Mouse (Mus musculus) E14TG2a.4 (cell line): ENCODE measurements around the gene Ppp6r2.

Experiments used
- H3K27me3 ChIP-seq: 2 replicates; pipeline ENCODE4 v1.6.1; 2014; ENCODE audit warnings: low read length, control low read depth; ENCODE audit not compliant: insufficient read depth
- H3K36me3 ChIP-seq: 2 replicates; pipeline ENCODE4 v1.6.1; 2014; ENCODE audit warnings: low read length, control low read depth; ENCODE audit not compliant: insufficient read depth
- H3K4me1 ChIP-seq: replicated peaks from 2 replicates; pipeline ENCODE4 v1.6.1; 2014; ENCODE audit warnings: low read depth, low read length, control low read depth
- H3K4me3 ChIP-seq: replicated peaks from 2 replicates; pipeline ENCODE4 v1.5.1; 2014; ENCODE audit warnings: mild to moderate bottlenecking, low read length
- H3K9me3 ChIP-seq: 2 replicates; pipeline ENCODE4 v1.6.1; 2014; ENCODE audit warnings: low read length, control low read depth
- CTCF ChIP-seq: conservative IDR thresholded peaks from 2 replicates; pipeline ENCODE4 v1.5.1; 2014; ENCODE audit warnings: low read length
- NANOG ChIP-seq: IDR thresholded peaks from 2 replicates; pipeline ENCODE4 v1.6.1; 2014; ENCODE audit warnings: borderline replicate concordance, low read length, mixed read lengths
- POU5F1 ChIP-seq: IDR thresholded peaks from 2 replicates; pipeline ENCODE4 v1.6.1; 2014; ENCODE audit warnings: low read length, borderline replicate concordance

Ppp6r2 gene

DNA sequence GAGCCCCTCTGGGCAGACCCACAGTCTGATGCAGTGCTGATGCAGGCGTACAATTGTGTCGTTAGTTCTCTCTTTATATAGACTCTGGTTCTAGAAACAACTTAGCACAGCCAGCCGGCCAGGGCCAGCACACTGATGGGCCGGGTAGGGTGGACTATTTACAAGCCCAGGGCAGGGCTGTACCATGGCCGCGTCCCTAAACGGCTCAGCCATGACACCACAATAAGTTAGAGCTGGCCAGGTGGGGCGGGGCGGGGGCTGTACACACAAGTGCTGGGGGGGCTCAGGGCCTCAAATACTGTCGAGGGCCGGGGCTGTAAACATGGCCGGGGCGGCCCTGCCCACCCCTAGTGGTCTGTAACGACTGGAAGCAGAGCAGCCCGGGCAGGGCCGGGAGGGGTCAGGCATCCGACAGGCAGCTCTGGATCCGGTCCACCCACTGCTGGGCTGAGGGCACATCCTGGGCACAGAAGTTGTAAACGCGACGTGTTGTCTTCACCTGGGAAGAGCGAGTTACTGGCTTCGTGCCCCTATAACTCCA is 76.9 kb downstream of the Ppp6r2 start:
- H3K9me3 ChIP-seq = no peaks in the 10 kb centered on the region
- peaks cover 5% of the 10 kb centered on the region for H3K4me1 ChIP-seq
- no peak overlapping the region for H3K4me3 ChIP-seq
- no peaks in the 10 kb centered on the region for H3K27me3 ChIP-seq
- peaks cover 97% of the 10 kb centered on the region for H3K36me3 ChIP-seq
- no peak for TF ChIP-seq NANOG
- TF ChIP-seq POU5F1 = no peak
- no peak for TF ChIP-seq CTCF

DNA sequence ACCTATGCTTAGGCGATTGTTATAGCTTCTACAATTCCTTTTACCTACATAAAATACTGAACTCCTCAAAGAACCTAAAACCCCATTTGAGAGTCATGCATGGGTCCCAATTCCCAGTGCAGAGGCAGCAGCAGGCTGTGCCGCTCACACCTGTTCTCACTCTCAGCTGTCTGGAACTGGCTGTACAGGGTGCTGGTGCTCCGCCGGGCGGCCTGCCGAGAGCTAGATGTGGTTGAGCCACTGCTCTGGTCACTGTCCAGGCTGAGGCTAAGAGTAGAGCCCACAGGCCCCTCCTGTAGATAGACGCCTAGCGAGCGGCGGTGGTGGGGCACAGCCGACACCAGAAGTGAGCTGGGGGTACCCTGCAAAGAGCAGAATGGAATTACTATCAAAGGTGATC is 78.1 kb downstream of the Ppp6r2 start:
- Histone ChIP-seq H3K27me3 (no peaks in the 10 kb centered on the region), H3K9me3 (no peaks in the 10 kb centered on the region), H3K4me3 (peak overlapping the region; percentile 35; the same call in 1 of the 2 replicates), H3K36me3 (peaks cover 97% of the 10 kb centered on the region), H3K4me1 (peaks cover 5% of the 10 kb centered on the region)
- TF ChIP-seq POU5F1 (no peak), CTCF (no peak), NANOG (no peak)

DNA sequence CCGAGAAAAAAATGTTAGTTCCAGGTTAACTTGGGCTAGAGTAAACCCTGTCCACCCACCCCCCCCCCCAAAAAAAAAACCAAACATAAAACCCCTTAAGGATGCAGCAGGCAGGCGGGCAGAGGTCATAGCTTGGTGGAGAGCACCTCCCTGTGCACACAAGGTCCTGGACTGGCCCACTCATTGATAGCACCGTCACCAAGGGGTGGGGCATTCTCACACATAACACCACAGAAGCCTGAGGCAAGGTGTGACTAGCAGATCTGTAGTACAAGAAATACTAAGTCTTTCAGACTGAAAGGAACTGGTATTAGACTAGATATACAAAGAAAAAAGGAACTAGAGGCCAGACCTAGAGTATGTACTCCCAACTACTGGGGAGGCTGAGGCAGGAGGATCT is 80.2 kb downstream of the Ppp6r2 start:
- no peaks in the 10 kb centered on the region for H3K27me3 ChIP-seq
- TF ChIP-seq POU5F1 = no peak
- TF ChIP-seq CTCF = no peak
- TF ChIP-seq NANOG = no peak
- H3K9me3 ChIP-seq = no peaks in the 10 kb centered on the region
- H3K4me3 ChIP-seq = no peak overlapping the region
- peaks cover 98% of the 10 kb centered on the region for H3K36me3 ChIP-seq
- peaks cover 5% of the 10 kb centered on the region for H3K4me1 ChIP-seq

DNA sequence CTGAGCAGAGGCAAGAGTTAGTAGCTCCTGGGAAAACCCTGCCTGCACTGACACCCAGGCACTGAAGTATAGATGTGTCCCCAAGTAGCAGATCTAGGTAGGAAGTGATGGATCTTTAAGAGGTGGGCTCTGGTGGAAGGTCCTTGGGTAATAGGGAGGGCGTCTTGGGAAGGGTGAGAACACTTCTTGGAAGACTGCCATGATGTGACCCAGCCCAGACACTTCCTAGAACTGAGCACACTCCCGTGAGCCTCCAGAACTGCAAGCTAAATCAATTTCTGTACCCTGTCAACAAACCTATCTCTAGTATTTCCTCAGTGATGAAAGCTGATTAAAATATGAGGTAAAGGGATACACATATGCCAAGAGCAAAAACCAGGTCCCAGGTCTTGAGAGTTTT is 81.4 kb downstream of the Ppp6r2 start:
- no peak for TF ChIP-seq CTCF
- TF ChIP-seq POU5F1 = no peak
- no peak for TF ChIP-seq NANOG
- peaks cover 5% of the 10 kb centered on the region for H3K4me1 ChIP-seq
- no peaks in the 10 kb centered on the region for H3K27me3 ChIP-seq
- H3K36me3 ChIP-seq = peaks cover 98% of the 10 kb centered on the region
- no peak overlapping the region for H3K4me3 ChIP-seq
- H3K9me3 ChIP-seq = no peaks in the 10 kb centered on the region

DNA sequence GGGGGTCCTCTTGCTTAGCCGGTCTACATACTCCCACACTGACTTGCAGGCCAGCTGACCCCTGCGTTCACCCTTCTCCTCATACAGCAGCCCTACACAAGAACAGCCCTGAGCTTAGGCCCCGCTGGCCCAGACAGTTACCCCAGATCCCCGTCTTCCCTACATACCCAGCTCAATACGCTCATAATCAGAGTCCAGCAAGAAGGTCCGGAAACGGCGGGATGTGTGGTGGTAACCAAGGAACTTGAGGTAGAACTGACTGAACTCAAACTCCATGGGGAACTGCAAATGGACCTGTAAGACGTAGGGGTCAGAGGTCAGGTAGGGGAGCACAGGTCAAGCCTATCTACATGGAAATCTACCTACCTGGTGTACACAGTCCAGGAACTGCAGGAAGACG is 82.4 kb downstream of the Ppp6r2 start:
- Histone ChIP-seq H3K4me1 (peaks cover 5% of the 10 kb centered on the region), H3K9me3 (no peaks in the 10 kb centered on the region), H3K27me3 (no peaks in the 10 kb centered on the region), H3K4me3 (no peak overlapping the region), H3K36me3 (peaks cover 95% of the 10 kb centered on the region)
- no peak for TF ChIP-seq CTCF

DNA sequence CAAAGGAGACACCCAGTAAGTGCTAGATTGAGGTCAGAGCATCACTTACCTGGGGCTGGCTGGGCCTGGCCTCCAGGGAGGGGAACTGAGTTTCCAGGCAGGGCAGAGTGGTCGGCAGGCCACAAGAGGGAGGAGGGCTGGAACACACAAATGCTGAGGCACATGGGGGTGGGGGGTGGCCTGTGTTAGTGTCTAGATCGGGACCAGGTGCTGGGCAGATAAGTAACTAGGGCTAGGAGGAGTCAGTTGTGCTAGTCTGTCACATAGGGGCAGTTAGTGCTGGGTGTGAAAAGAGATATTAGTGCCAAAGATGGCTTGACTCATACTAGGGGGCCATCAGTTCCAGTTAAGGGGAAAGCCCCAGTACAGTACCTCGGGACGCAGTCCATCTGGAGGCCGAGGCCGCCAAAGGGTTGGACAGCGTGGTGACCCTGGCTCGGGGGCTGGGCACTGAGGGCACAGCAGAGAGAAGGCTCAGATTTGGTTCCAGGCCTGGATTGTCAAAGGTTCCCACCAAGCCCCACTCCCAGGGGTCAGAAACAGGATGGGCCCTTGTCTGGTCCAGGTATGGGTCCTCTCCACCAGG is 84.3 kb downstream of the Ppp6r2 start:
- H3K9me3 ChIP-seq = no peaks in the 10 kb centered on the region
- TF ChIP-seq NANOG (no peak), CTCF (no peak), POU5F1 (no peak)
- H3K4me1 ChIP-seq = no peaks in the 10 kb centered on the region
- H3K36me3 ChIP-seq = peaks cover 94% of the 10 kb centered on the region
- no peaks in the 10 kb centered on the region for H3K27me3 ChIP-seq
- no peak overlapping the region for H3K4me3 ChIP-seq

DNA sequence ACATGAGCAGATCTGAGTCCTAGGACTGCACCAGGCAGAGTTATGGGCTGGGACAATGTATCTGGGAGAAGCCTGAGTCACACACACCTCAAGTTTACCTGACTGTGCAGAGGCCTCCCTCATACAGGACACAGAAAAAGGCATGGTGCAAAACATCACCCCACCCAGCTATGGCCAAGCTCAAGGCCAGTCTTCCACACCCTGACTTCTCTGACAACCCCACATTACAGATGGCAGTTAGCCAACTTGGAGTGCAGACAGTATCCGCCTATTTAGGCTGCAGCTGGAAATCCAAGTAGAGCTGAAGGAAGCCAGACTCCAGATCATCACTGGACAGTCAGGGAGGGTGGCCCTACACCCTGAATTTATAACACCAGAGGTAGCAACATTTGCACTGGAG is 85.1 kb downstream of the Ppp6r2 start:
- TF ChIP-seq POU5F1 (no peak), NANOG (no peak), CTCF (no peak)
- H3K27me3 ChIP-seq = no peaks in the 10 kb centered on the region
- H3K4me1 ChIP-seq = no peaks in the 10 kb centered on the region
- no peak overlapping the region for H3K4me3 ChIP-seq
- H3K36me3 ChIP-seq = peaks cover 95% of the 10 kb centered on the region
- H3K9me3 ChIP-seq = no peaks in the 10 kb centered on the region

DNA sequence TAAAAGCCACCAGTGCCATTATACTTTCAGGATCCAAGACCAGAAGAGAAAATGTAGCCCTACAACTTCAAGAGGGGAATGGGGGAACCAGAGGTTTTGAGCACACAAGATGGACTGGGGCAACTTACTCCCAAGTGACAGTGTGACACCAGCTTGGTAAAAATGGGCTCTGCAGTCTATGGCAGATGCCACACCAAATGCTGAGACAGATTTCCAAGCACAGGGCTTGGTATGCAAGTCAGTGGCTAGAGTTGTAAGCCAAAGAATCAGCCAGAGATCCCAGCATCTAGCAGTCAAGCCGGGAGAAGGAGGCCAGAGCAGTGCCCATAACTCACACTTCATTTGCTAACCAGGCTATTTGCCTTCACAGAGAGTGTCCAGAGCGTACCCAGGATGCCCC is 86.3 kb downstream of the Ppp6r2 start:
- Histone ChIP-seq H3K4me1 (no peaks in the 10 kb centered on the region), H3K9me3 (no peaks in the 10 kb centered on the region), H3K36me3 (peaks cover 96% of the 10 kb centered on the region), H3K4me3 (no peak overlapping the region), H3K27me3 (no peaks in the 10 kb centered on the region)
- TF ChIP-seq CTCF = no peak
- no peak for TF ChIP-seq POU5F1
- TF ChIP-seq NANOG = no peak

DNA sequence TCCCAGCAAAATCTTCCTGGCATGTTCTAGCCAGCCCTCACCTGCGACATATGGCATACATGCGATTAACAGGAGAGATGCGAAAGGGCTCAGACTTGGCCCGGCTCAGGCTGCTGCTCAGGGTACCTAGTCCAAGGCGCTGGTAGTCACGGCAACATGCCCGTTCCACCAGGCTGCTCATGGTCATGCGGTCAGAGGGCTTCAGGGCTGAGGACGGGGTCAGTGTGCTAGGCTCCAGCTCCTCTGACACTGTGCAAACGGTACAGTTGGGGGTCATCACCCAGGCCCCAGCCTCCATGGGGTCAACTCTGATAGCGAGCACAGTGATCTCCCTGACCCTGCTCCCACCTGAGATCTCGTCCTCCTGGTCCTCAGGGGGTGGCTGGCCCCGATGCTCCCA is 88.8 kb downstream of the Ppp6r2 start:
- Histone ChIP-seq H3K36me3 (peaks cover 96% of the 10 kb centered on the region), H3K4me1 (peaks cover 10% of the 10 kb centered on the region), H3K27me3 (no peaks in the 10 kb centered on the region), H3K4me3 (no peak overlapping the region), H3K9me3 (no peaks in the 10 kb centered on the region)
- TF ChIP-seq POU5F1 = no peak
- no peak for TF ChIP-seq NANOG
- no peak for TF ChIP-seq CTCF
